Mouse (Mus musculus) heart, embryonic 11.5 days (tissue): ENCODE measurements around the gene Tex28. TPM values are rescaled to one million over a fixed set of nuclear protein-coding genes. Genes with fewer than 3 reads are reported as not detected.
A peak's percentile ranks its signal among the peaks of the same experiment; 100 is the strongest.

Experiments used
- ATAC-seq: fragments of 200-750 bp; cut with Nextera tagmentation; replicated peaks from 2 replicates; pipeline ENCODE4 v1.8.0; 2017; ENCODE audit warnings: moderate library complexity; ENCODE audit not compliant: insufficient number of reproducible peaks, low FRiP score, low TSS enrichment
- H3K27ac ChIP-seq: fragments of 300-500 bp; sonication (generic); 2 replicates; pipeline ENCODE4 v1.5.1; 2014; ENCODE audit warnings: mild to moderate bottlenecking, low read depth, low read length
- H3K27me3 ChIP-seq: fragments of 300-500 bp; sonication (generic); 2 replicates; pipeline ENCODE4 v1.6.1; 2014; ENCODE audit warnings: mild to moderate bottlenecking, low read length, mixed read lengths; ENCODE audit not compliant: control insufficient read depth, insufficient read depth
- H3K36me3 ChIP-seq: fragments of 300-500 bp; sonication (generic); 2 replicates; pipeline ENCODE4 v1.6.1; 2014; ENCODE audit warnings: mild to moderate bottlenecking, low read length, moderate library complexity, mixed read lengths; ENCODE audit not compliant: control insufficient read depth, insufficient read depth
- H3K4me1 ChIP-seq: fragments of 300-500 bp; sonication (generic); 2 replicates; pipeline ENCODE4 v1.6.1; 2014; ENCODE audit warnings: low read length; ENCODE audit not compliant: control insufficient read depth, insufficient read depth
- H3K4me2 ChIP-seq: fragments of 300-500 bp; sonication (generic); 2 replicates; pipeline ENCODE4 v1.6.1; 2014; ENCODE audit warnings: mild to moderate bottlenecking, moderate library complexity
- H3K4me3 ChIP-seq: fragments of 300-500 bp; sonication (generic); 2 replicates; pipeline ENCODE4 v1.5.1; 2014; ENCODE audit warnings: low read depth, low read length
- H3K9ac ChIP-seq: fragments of 300-500 bp; sonication (generic); 2 replicates; pipeline ENCODE4 v1.6.1; 2014; ENCODE audit warnings: mild to moderate bottlenecking, low read depth, low read length, moderate library complexity
- H3K9me3 ChIP-seq: fragments of 300-500 bp; sonication (generic); replicated peaks from 2 replicates; pipeline ENCODE4 v1.6.1; 2016; ENCODE audit warnings: low read length; ENCODE audit not compliant: control insufficient read depth
- WGBS: fragments of 180-500 bp; shearing (Covaris S2); extraction: QIAGEN DNeasy Blood & Tissue Kit; methylation state at CpG from one replicate; pipeline ENCODE4 v1.1.7; 2014; ENCODE audit not compliant: insufficient replicate concordance; 5-methylcytosine and 5-hydroxymethylcytosine counted together
- polyA plus RNA-seq: library from polyadenylated mRNA; unstranded; fragments of >200 nt; fragmentation: Nextera tagmentation; extraction: Ambion mirVana; gene quantifications from 2 replicates; pipeline ENCODE4 v1.2.1, GENCODE M21; 2014

Tex28 gene
- polyA plus RNA-seq, 1 experiment from 2014 or later, result not detected

DNA sequence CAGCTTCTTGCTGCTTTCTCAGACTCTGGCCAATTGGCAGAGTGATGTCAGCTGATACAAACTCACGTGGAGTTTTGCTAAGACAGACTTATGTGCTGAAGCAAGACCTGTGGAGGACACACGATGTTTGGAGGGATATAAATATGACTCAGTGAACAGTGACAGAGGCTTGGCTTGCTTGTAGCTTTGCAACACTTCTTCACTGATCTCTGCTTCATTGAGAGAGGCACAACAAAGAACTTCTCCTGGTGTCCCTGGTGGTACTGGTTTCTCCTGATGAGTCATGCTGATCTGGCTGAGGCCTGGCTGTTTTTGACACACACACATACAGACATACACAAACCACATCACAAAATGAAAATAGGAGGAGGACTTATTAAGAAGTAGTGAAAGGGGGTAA lies 61.7 kb downstream of the Tex28 start:
- Histone ChIP-seq H3K27me3 (no peaks in the 10 kb centered on the region), H3K9ac (no peak overlapping the region), H3K4me1 (no peaks in the 10 kb centered on the region), H3K36me3 (no peaks in the 10 kb centered on the region), H3K4me3 (no peak overlapping the region), H3K4me2 (no peak overlapping the region), H3K9me3 (no peaks in the 10 kb centered on the region), H3K27ac (no peak overlapping the region)
- ATAC-seq, result no peak
- WGBS, result 48% methylated on average over 2 of the region's 2 CpGs

DNA sequence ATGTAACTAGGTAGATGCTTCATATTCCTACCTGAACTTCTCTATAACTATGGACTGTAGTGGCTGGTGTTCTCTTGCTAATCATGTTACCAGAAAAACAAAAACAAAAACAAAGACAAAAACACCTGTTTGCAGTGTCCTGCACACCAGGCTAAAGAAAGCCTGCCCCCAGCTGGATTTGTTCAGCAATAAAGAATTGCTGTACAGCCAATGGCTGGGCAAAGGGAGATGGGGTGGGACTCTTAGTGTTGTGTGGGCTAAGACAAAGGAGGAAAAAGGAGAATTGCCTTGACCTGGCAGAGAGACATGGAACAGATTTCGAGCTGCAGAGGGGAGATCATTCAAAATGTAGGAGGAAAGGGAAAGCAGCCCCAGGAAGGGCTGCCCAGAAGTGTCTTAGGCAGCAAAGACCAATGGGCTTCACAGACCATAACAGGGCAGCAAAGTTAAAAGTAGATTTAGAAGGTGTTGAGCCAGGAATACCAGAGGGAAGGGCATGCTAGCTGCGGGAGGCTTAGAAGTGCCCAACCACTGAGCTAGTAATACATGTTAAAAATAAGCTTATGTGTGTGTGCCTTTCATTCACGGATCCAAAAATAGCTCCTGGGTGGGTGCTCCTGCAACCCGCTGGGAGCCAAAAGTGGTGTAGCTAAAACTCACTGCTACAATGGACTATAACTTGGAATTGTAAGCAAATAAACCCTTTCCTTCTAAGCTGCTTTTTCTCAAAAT lies 64.0 kb downstream of the Tex28 start:
- H3K36me3 ChIP-seq, result no peaks in the 10 kb centered on the region
- peak overlapping the region; percentile 24; the same call in 1 of the 2 replicates for H3K4me2 ChIP-seq
- no peak overlapping the region for H3K4me3 ChIP-seq
- WGBS, result 45% methylated on average over 4 of the region's 4 CpGs
- peak overlapping the region; percentile 78 for H3K27ac ChIP-seq
- no peak overlapping the region for H3K9ac ChIP-seq
- H3K4me1 ChIP-seq, result no peaks in the 10 kb centered on the region
- no peak for ATAC-seq
- no peaks in the 10 kb centered on the region for H3K27me3 ChIP-seq
- H3K9me3 ChIP-seq, result no peaks in the 10 kb centered on the region

Other genes starting within 250 kb of the Tex28 start
- gene Arhgap4, start 246.0 kb downstream of the Tex28 start, polyA plus RNA-seq, result 0.96 and 1.3 TPM in 2 replicates
- 94.3 and 96.5 TPM in 2 replicates for gene Naa10, start 245.9 kb downstream of the Tex28 start, polyA plus RNA-seq
- 51.6 and 64.0 TPM in 2 replicates for gene Renbp, start 237.0 kb downstream of the Tex28 start, polyA plus RNA-seq
- 42.6 and 52.1 TPM in 2 replicates for gene Hcfc1, start 201.5 kb downstream of the Tex28 start, polyA plus RNA-seq
- gene Irak1, start 143.9 kb downstream of the Tex28 start, polyA plus RNA-seq, result 39.3 and 40.7 TPM in 2 replicates
- not detected in 2 replicates for gene Opn1mw, start 40.4 kb downstream of the Tex28 start, polyA plus RNA-seq
- gene Mecp2, start 32.5 kb downstream of the Tex28 start, polyA plus RNA-seq, result 9.8 and 11.9 TPM in 2 replicates
- gene Tktl1, start 9.4 kb upstream of the Tex28 start, polyA plus RNA-seq, result not detected in 2 replicates
- gene Flna, start 82.0 kb upstream of the Tex28 start, polyA plus RNA-seq, result 170 and 219 TPM in 2 replicates
- gene Emd, start 86.8 kb upstream of the Tex28 start, polyA plus RNA-seq, result 16.7 and 22.3 TPM in 2 replicates
- gene Rpl10, start 103.0 kb upstream of the Tex28 start, polyA plus RNA-seq, result 532 and 534 TPM in 2 replicates
- 49.1 and 58.2 TPM in 2 replicates for gene Taz, start 114.1 kb upstream of the Tex28 start, polyA plus RNA-seq
- gene Dnase1l1, start 114.5 kb upstream of the Tex28 start, polyA plus RNA-seq, result 10.5 and 11.5 TPM in 2 replicates
- gene Atp6ap1, start 129.3 kb upstream of the Tex28 start, polyA plus RNA-seq, result 90.6 and 131 TPM in 2 replicates
- gene Gdi1, start 137.2 kb upstream of the Tex28 start, polyA plus RNA-seq, result 131 and 162 TPM in 2 replicates
- gene Fam50a, start 145.2 kb upstream of the Tex28 start, polyA plus RNA-seq, result 52.9 and 54.2 TPM in 2 replicates
- 5.3 and 6.9 TPM in 2 replicates for gene Plxna3, start 161.2 kb upstream of the Tex28 start, polyA plus RNA-seq
- gene Lage3, start 185.8 kb upstream of the Tex28 start, polyA plus RNA-seq, result 103 and 105 TPM in 2 replicates
- gene Ubl4a, start 205.4 kb upstream of the Tex28 start, polyA plus RNA-seq, result 66.5 and 71.0 TPM in 2 replicates
- 10.5 and 14.5 TPM in 2 replicates for gene Slc10a3, start 205.5 kb upstream of the Tex28 start, polyA plus RNA-seq
- 21.8 and 23.8 TPM in 2 replicates for gene Fam3a, start 225.4 kb upstream of the Tex28 start, polyA plus RNA-seq
- gene Ikbkg, start 225.5 kb upstream of the Tex28 start, polyA plus RNA-seq, result 19.4 and 23.2 TPM in 2 replicates